Mouse (Mus musculus): ENCODE results near the gene Emg1. TPM values are rescaled to one million over a fixed set of nuclear protein-coding genes. Genes with fewer than 3 reads are reported as not detected.

Gene Emg1
- total RNA-seq, 1 experiment from 2014 or later = 222 TPM

GRCm38 (mm10) chr6:124741842-124742241, 29.9 kb upstream of the Emg1 start:
- no peak for ATAC-seq (replicated peaks; ENCODE audit: low read depth, poor library complexity, severe bottlenecking)

- ATAC-seq (replicated peaks; ENCODE audit: low read depth, poor library complexity, severe bottlenecking) = peak; percentile 68
Measured at GRCm38 (mm10) chr6:124740888-124741761, 29.1 kb upstream of the Emg1 start, which contains the start of gene Grcc10. Gene Grcc10 (minus strand): TSS chr6:124741374.

- no peak for ATAC-seq (replicated peaks; ENCODE audit: low read depth, poor library complexity, severe bottlenecking)
Measured at GRCm38 (mm10) chr6:124740211-124740887, 28.4 kb upstream of the Emg1 start.

GRCm38 (mm10) chr6:124739231-124739796, 27.3 kb upstream of the Emg1 start:
- ATAC-seq (replicated peaks; ENCODE audit: low read depth, poor library complexity, severe bottlenecking) = no peak

- ATAC-seq (replicated peaks; ENCODE audit: low read depth, poor library complexity, severe bottlenecking) = peak; percentile 28
Measured at GRCm38 (mm10) chr6:124738511-124739023, 26.6 kb upstream of the Emg1 start, which contains the start of gene Ptpn6. Gene Ptpn6 (minus strand): TSS chr6:124738714.

GRCm38 (mm10) chr6:124737040-124737439, 25.1 kb upstream of the Emg1 start:
- no peak for ATAC-seq (replicated peaks; ENCODE audit: low read depth, poor library complexity, severe bottlenecking)

GRCm38 (mm10) chr6:124734417-124734816, 22.4 kb upstream of the Emg1 start:
- no peak for ATAC-seq (replicated peaks; ENCODE audit: low read depth, poor library complexity, severe bottlenecking)

- ATAC-seq (replicated peaks; ENCODE audit: low read depth, poor library complexity, severe bottlenecking) = peak; percentile 84
Measured at GRCm38 (mm10) chr6:124732476-124733370, 20.7 kb upstream of the Emg1 start.

- no peak for ATAC-seq (replicated peaks; ENCODE audit: low read depth, poor library complexity, severe bottlenecking)
Measured at GRCm38 (mm10) chr6:124731038-124731437, 19.1 kb upstream of the Emg1 start.

- peak; percentile 70 for ATAC-seq (replicated peaks; ENCODE audit: low read depth, poor library complexity, severe bottlenecking)
Measured at GRCm38 (mm10) chr6:124729850-124730705, 18.1 kb upstream of the Emg1 start.

GRCm38 (mm10) chr6:124728621-124729020, 16.6 kb upstream of the Emg1 start:
- no peak for ATAC-seq (replicated peaks; ENCODE audit: low read depth, poor library complexity, severe bottlenecking)

GRCm38 (mm10) chr6:124724472-124724871, 12.5 kb upstream of the Emg1 start:
- ATAC-seq (replicated peaks; ENCODE audit: low read depth, poor library complexity, severe bottlenecking) = no peak

- peak; percentile 50 for ATAC-seq (replicated peaks; ENCODE audit: low read depth, poor library complexity, severe bottlenecking)
Measured at GRCm38 (mm10) chr6:124723541-124723940, 11.6 kb upstream of the Emg1 start.

- no peak for ATAC-seq (replicated peaks; ENCODE audit: low read depth, poor library complexity, severe bottlenecking)
Measured at GRCm38 (mm10) chr6:124722876-124723473, 11.0 kb upstream of the Emg1 start.

- peak; percentile 31 for ATAC-seq (replicated peaks; ENCODE audit: low read depth, poor library complexity, severe bottlenecking)
Measured at GRCm38 (mm10) chr6:124720904-124721303, 8.9 kb upstream of the Emg1 start.

- ATAC-seq (replicated peaks; ENCODE audit: low read depth, poor library complexity, severe bottlenecking) = no peak
Measured at GRCm38 (mm10) chr6:124719354-124719978, 7.5 kb upstream of the Emg1 start.

- ATAC-seq (replicated peaks; ENCODE audit: low read depth, poor library complexity, severe bottlenecking) = no peak
Measured at GRCm38 (mm10) chr6:124718703-124719102, 6.7 kb upstream of the Emg1 start.

- no peak for ATAC-seq (replicated peaks; ENCODE audit: low read depth, poor library complexity, severe bottlenecking)
Measured at GRCm38 (mm10) chr6:124717968-124718367, 6.0 kb upstream of the Emg1 start.

Measured in common myeloid progenitor, adult 5-6 weeks (primary cell).